Mouse (Mus musculus): Measurements from ENCODE around the gene Hacd1. TPM values are rescaled to one million over a fixed set of nuclear protein-coding genes. Genes with fewer than 3 reads are reported as not detected.
A peak's percentile ranks its signal among the peaks of the same experiment; 100 is the strongest.

Gene Hacd1
- polyA plus RNA-seq, 2 experiments, result 55.4 to 74.7 TPM

- no peaks in the 10 kb centered on the region for H3K36me3 ChIP-seq (ENCODE audit: control insufficient read depth, insufficient read depth, low read length)
- TF ChIP-seq POLR2A (IDR thresholded peaks at IDR 0.05; ENCODE audit: borderline replicate concordance, extremely low read depth, insufficient read depth, insufficient read length), result no peak
- DNase-seq (ENCODE audit: low spot score) (no peak), ATAC-seq (ENCODE audit: low FRiP score, low read depth) (no peak)
- no peak overlapping the region for H3K27ac ChIP-seq (replicated peaks; ENCODE audit: low read depth, low read length)
- no peak overlapping the region for H3K9ac ChIP-seq (ENCODE audit: low read depth, low read length, severe bottlenecking)
- H3K4me2 ChIP-seq (replicated peaks; ENCODE audit: low read depth, low read length, severe bottlenecking), result no peak overlapping the region
- H3K4me3 ChIP-seq (replicated peaks; ENCODE audit: low read length), result no peak overlapping the region
- H3K4me1 ChIP-seq (ENCODE audit: control insufficient read depth, insufficient read depth, low read length), result no peaks in the 10 kb centered on the region
- H3K27me3 ChIP-seq (ENCODE audit: control insufficient read depth, insufficient read depth, low read length), result no peaks in the 10 kb centered on the region
- no peaks in the 10 kb centered on the region for H3K9me3 ChIP-seq (ENCODE audit: control insufficient read depth, low read length)
Measured at GRCm38 (mm10) chr2:13932253-13932652, 123.7 kb downstream of the Hacd1 start.

GRCm38 (mm10) chr2:13930724-13931123 lies 125.2 kb downstream of the Hacd1 start:
- H3K4me1 ChIP-seq (ENCODE audit: control insufficient read depth, insufficient read depth, low read length), result no peaks in the 10 kb centered on the region

DNA sequence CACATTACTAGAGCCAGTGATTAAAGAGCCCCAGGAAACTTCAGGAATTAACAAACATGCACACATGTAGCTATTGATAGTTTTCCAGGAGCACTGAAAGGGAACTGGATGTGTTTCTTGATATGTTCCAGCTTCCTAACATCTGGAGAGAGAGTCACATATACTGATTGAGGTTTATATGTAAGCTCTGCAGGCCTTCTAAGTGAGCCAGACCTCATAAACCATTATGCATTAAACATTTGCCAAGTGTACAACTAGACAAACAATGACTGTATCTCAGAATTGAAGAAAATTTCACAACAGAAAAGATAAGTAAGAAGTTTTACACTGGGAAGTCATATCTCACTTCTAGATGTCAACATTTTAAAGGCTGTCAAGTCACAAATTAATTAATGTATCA lies 167.4 kb downstream of the Hacd1 start:
- TF ChIP-seq POLR2A (IDR thresholded peaks at IDR 0.05; ENCODE audit: borderline replicate concordance, extremely low read depth, insufficient read depth, insufficient read length), result no peak
- no peaks in the 10 kb centered on the region for H3K36me3 ChIP-seq (ENCODE audit: control insufficient read depth, insufficient read depth, low read length)
- no peak for ATAC-seq (ENCODE audit: low FRiP score, low read depth)
- no peak overlapping the region for H3K4me2 ChIP-seq (replicated peaks; ENCODE audit: low read depth, low read length, severe bottlenecking)
- no peaks in the 10 kb centered on the region for H3K27me3 ChIP-seq (ENCODE audit: control insufficient read depth, insufficient read depth, low read length)
- H3K27ac ChIP-seq (replicated peaks; ENCODE audit: low read depth, low read length), result no peak overlapping the region
- H3K4me3 ChIP-seq (replicated peaks; ENCODE audit: low read length), result no peak overlapping the region
- H3K9me3 ChIP-seq (ENCODE audit: control insufficient read depth, low read length), result no peaks in the 10 kb centered on the region
- no peak overlapping the region for H3K9ac ChIP-seq (ENCODE audit: low read depth, low read length, severe bottlenecking)
- H3K4me1 ChIP-seq (ENCODE audit: control insufficient read depth, insufficient read depth, low read length), result no peaks in the 10 kb centered on the region
- peak; percentile 24 for DNase-seq (ENCODE audit: low spot score)

More at GRCm38 (mm10) chr2:13930724-13931123, 125.2 kb downstream of the Hacd1 start:
- Histone ChIP-seq H3K27ac (replicated peaks; ENCODE audit: low read depth, low read length) (no peak overlapping the region), H3K27me3 (ENCODE audit: control insufficient read depth, insufficient read depth, low read length) (no peaks in the 10 kb centered on the region), H3K36me3 (ENCODE audit: control insufficient read depth, insufficient read depth, low read length) (no peaks in the 10 kb centered on the region), H3K9me3 (ENCODE audit: control insufficient read depth, low read length) (no peaks in the 10 kb centered on the region), H3K4me2 (replicated peaks; ENCODE audit: low read depth, low read length, severe bottlenecking) (no peak overlapping the region), H3K4me3 (replicated peaks; ENCODE audit: low read length) (no peak overlapping the region), H3K9ac (ENCODE audit: low read depth, low read length, severe bottlenecking) (no peak overlapping the region)
- DNase-seq (ENCODE audit: low spot score), result no peak
- no peak for ATAC-seq (ENCODE audit: low FRiP score, low read depth)
- WGBS, result 69% methylated on average over 1 of the region's 1 CpGs
- no peak for TF ChIP-seq POLR2A (IDR thresholded peaks at IDR 0.05; ENCODE audit: borderline replicate concordance, extremely low read depth, insufficient read depth, insufficient read length)

GRCm38 (mm10) chr2:13857461-13857860 lies 198.5 kb downstream of the Hacd1 start:
- H3K4me3 ChIP-seq (replicated peaks; ENCODE audit: low read length), result no peak overlapping the region
- DNase-seq (ENCODE audit: low spot score) (no peak), ATAC-seq (ENCODE audit: low FRiP score, low read depth) (no peak)
- no peaks in the 10 kb centered on the region for H3K9me3 ChIP-seq (ENCODE audit: control insufficient read depth, low read length)
- H3K4me2 ChIP-seq (replicated peaks; ENCODE audit: low read depth, low read length, severe bottlenecking), result no peak overlapping the region
- no peak overlapping the region for H3K9ac ChIP-seq (ENCODE audit: low read depth, low read length, severe bottlenecking)
- TF ChIP-seq POLR2A (IDR thresholded peaks at IDR 0.05; ENCODE audit: borderline replicate concordance, extremely low read depth, insufficient read depth, insufficient read length), result no peak
- WGBS, result 57% methylated on average over 2 of the region's 2 CpGs
- H3K4me1 ChIP-seq (ENCODE audit: control insufficient read depth, insufficient read depth, low read length), result no peaks in the 10 kb centered on the region
- no peaks in the 10 kb centered on the region for H3K36me3 ChIP-seq (ENCODE audit: control insufficient read depth, insufficient read depth, low read length)
- H3K27ac ChIP-seq (replicated peaks; ENCODE audit: low read depth, low read length), result no peak overlapping the region
- H3K27me3 ChIP-seq (ENCODE audit: control insufficient read depth, insufficient read depth, low read length), result no peaks in the 10 kb centered on the region

GRCm38 (mm10) chr2:13855510-13855909 lies 200.4 kb downstream of the Hacd1 start:
- Histone ChIP-seq H3K9ac (ENCODE audit: low read depth, low read length, severe bottlenecking) (no peak overlapping the region), H3K27me3 (ENCODE audit: control insufficient read depth, insufficient read depth, low read length) (no peaks in the 10 kb centered on the region), H3K27ac (replicated peaks; ENCODE audit: low read depth, low read length) (no peak overlapping the region), H3K36me3 (ENCODE audit: control insufficient read depth, insufficient read depth, low read length) (no peaks in the 10 kb centered on the region), H3K9me3 (ENCODE audit: control insufficient read depth, low read length) (no peaks in the 10 kb centered on the region), H3K4me2 (replicated peaks; ENCODE audit: low read depth, low read length, severe bottlenecking) (no peak overlapping the region), H3K4me3 (replicated peaks; ENCODE audit: low read length) (no peak overlapping the region), H3K4me1 (ENCODE audit: control insufficient read depth, insufficient read depth, low read length) (no peaks in the 10 kb centered on the region)
- no peak for TF ChIP-seq POLR2A (IDR thresholded peaks at IDR 0.05; ENCODE audit: borderline replicate concordance, extremely low read depth, insufficient read depth, insufficient read length)
- DNase-seq (ENCODE audit: low spot score) (no peak), ATAC-seq (ENCODE audit: low FRiP score, low read depth) (no peak)
- WGBS, result 71% methylated on average over 3 of the region's 3 CpGs

DNA sequence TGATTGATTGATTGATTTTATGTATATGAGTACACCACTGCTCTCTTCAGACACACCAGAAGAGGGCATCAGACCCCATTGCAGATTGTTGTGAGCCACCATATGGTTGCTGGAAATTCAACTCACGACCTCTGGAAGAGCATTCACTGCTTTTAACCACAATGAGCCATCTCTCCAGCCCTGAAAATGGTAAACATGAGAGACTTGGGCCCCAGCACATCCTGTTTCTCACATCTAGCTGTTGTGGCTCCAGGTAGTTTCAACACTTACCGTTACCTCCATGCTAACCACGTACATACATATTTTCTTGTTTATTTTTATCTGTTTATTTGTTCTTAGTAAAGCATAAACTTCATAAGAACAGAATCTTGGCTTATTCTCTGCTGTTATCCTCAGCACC lies 219.6 kb downstream of the Hacd1 start:
- Histone ChIP-seq H3K36me3 (ENCODE audit: control insufficient read depth, insufficient read depth, low read length) (no peaks in the 10 kb centered on the region), H3K4me3 (replicated peaks; ENCODE audit: low read length) (no peak overlapping the region), H3K4me1 (ENCODE audit: control insufficient read depth, insufficient read depth, low read length) (no peaks in the 10 kb centered on the region), H3K9ac (ENCODE audit: low read depth, low read length, severe bottlenecking) (no peak overlapping the region), H3K4me2 (replicated peaks; ENCODE audit: low read depth, low read length, severe bottlenecking) (no peak overlapping the region), H3K9me3 (ENCODE audit: control insufficient read depth, low read length) (no peaks in the 10 kb centered on the region), H3K27ac (replicated peaks; ENCODE audit: low read depth, low read length) (no peak overlapping the region), H3K27me3 (ENCODE audit: control insufficient read depth, insufficient read depth, low read length) (no peaks in the 10 kb centered on the region)
- 80% methylated on average over 3 of the region's 3 CpGs for WGBS
- no peak for TF ChIP-seq POLR2A (IDR thresholded peaks at IDR 0.05; ENCODE audit: borderline replicate concordance, extremely low read depth, insufficient read depth, insufficient read length)
- ATAC-seq (ENCODE audit: low FRiP score, low read depth), result no peak
- no peak for DNase-seq (ENCODE audit: low spot score)
